ENCODE assay signal across 24 mouse cellular contexts in genomic region chr2:104532548-104532947, GRCm38 (mm10). TPM values are rescaled to one million over a fixed set of nuclear protein-coding genes. Genes with fewer than 3 reads are reported as not detected.
DNase-seq lines count a peak whose midpoint lies in the region; ATAC-seq and TF ChIP-seq lines count a peak whose summit lies in the region.
"Had no signal": no experiment of that assay in that cellular context is flagged by ENCODE, and none has a peak within 500 bp of the region (broad histone marks: within the 10 kb centered on the region; RNA-seq: fewer than 3 reads in every experiment).

No protein-coding gene starts in this region.

- ATAC-seq in liver, embryonic 13.5 days (ENCODE audit: low read depth), result peak; percentile 12; the same call in 1 of the 2 replicates
- no peak for ATAC-seq in liver, embryonic 12.5 days
- peak; percentile 76 for ATAC-seq in megakaryocyte progenitor cell, adult 5-6 weeks (replicated peaks; ENCODE audit: poor library complexity)
- no peak for ATAC-seq in cerebellum, adult (ENCODE audit: insufficient number of reproducible peaks, low FRiP score, low TSS enrichment)
- ATAC-seq in forebrain, embryonic 15.5 days (replicated peaks), result no peak
- ATAC-seq: inflammation-experienced regulatory T-cells, adult 6 months; midbrain, embryonic 15.5 days had no signal

- H3K27me3 ChIP-seq in liver, embryonic 13.5 days, result no peaks in the 10 kb centered on the region
- no peaks in the 10 kb centered on the region for H3K27me3 ChIP-seq in liver, embryonic 12.5 days (replicated peaks)
- H3K27me3 ChIP-seq in forebrain, embryonic 15.5 days, result no peaks in the 10 kb centered on the region
- H3K27me3 ChIP-seq: embryonic facial prominence, embryonic 15.5 days; hindbrain, embryonic 13.5 days; lung, embryonic 15.5 days; megakaryocyte, embryonic 14.5 days; midbrain, embryonic 15.5 days; neural tube, embryonic 15.5 days had no signal

- no peaks in the 10 kb centered on the region for H3K4me1 ChIP-seq in liver, embryonic 13.5 days (replicated peaks)
- no peaks in the 10 kb centered on the region for H3K4me1 ChIP-seq in liver, embryonic 12.5 days
- H3K4me1 ChIP-seq in ES-E14 (ENCODE audit: control insufficient read depth in 2 of 2, insufficient read depth in 2 of 2, low read length in 2 of 2, poor library complexity in 1 of 2), result no peaks in the 10 kb centered on the region; a peak in 1 of 4 replicates
- H3K4me1 ChIP-seq in forebrain, embryonic 15.5 days, result no peaks in the 10 kb centered on the region
- H3K4me1 ChIP-seq: embryonic facial prominence, embryonic 15.5 days; forebrain, embryonic 10.5 days; hindbrain, embryonic 13.5 days; lung, embryonic 15.5 days; midbrain, embryonic 15.5 days; neural tube, embryonic 15.5 days had no signal

- in situ Hi-C loops in ES-E14 (cut with MboI; ENCODE audit: low sequenced_read_pairs in 2 of 2, unreplicated experiment in 2 of 2), result no loop called here

- DNase-seq in liver, embryonic 13.5 days, result no peak
- peak; percentile 8 for DNase-seq in ES-E14 (ENCODE audit: low read depth, low spot score)
- peak; percentile 4 to 30 for DNase-seq in thymus, postnatal 36 days
- DNase-seq in spleen, postnatal 36 days (ENCODE audit: low spot score in 2 of 2), result no peak
- DNase-seq: cerebellum, adult 9-11 months; heart, postnatal 10 days; kidney, adult 2 months; left cerebral cortex, postnatal 4 days; right cerebral cortex, postnatal 14 days; spleen, adult 18-20 months had no signal

- H3K4me2 ChIP-seq in liver, embryonic 13.5 days, result no peak overlapping the region
- no peak overlapping the region for H3K4me2 ChIP-seq in liver, embryonic 12.5 days
- no peak overlapping the region for H3K4me2 ChIP-seq in forebrain, embryonic 15.5 days (replicated peaks)
- H3K4me2 ChIP-seq: embryonic facial prominence, embryonic 15.5 days; heart, embryonic 11.5 days; hindbrain, embryonic 13.5 days; liver, embryonic 11.5 days; lung, embryonic 15.5 days; midbrain, embryonic 15.5 days; neural tube, embryonic 15.5 days had no signal

- no peak overlapping the region for H3K9ac ChIP-seq in liver, embryonic 13.5 days
- H3K9ac ChIP-seq in liver, embryonic 12.5 days, result no peak overlapping the region
- no peak overlapping the region for H3K9ac ChIP-seq in ES-E14 (ENCODE audit: insufficient read depth, low read depth, low read length, poor library complexity, severe bottlenecking)
- no peak overlapping the region for H3K9ac ChIP-seq in forebrain, embryonic 15.5 days (replicated peaks)
- H3K9ac ChIP-seq: embryonic facial prominence, embryonic 15.5 days; hindbrain, embryonic 13.5 days; lung, embryonic 15.5 days; midbrain, embryonic 15.5 days; neural tube, embryonic 15.5 days had no signal

- H3K27ac ChIP-seq in liver, embryonic 13.5 days, result no peak overlapping the region
- no peak overlapping the region for H3K27ac ChIP-seq in liver, embryonic 12.5 days
- H3K27ac ChIP-seq in ES-E14 (ENCODE audit: insufficient read depth, low read depth, low read length, poor library complexity, severe bottlenecking), result no peak overlapping the region
- H3K27ac ChIP-seq in forebrain, embryonic 15.5 days (replicated peaks), result no peak overlapping the region
- H3K27ac ChIP-seq: embryonic facial prominence, embryonic 15.5 days; forebrain, embryonic 10.5 days; hindbrain, embryonic 13.5 days; lung, embryonic 15.5 days; midbrain, embryonic 15.5 days; neural tube, embryonic 15.5 days had no signal

- H3K9me3 ChIP-seq in liver, embryonic 13.5 days (replicated peaks), result no peaks in the 10 kb centered on the region
- no peaks in the 10 kb centered on the region for H3K9me3 ChIP-seq in liver, embryonic 12.5 days (replicated peaks)
- H3K9me3 ChIP-seq in ES-E14 (ENCODE audit: control insufficient read depth, insufficient read depth, low read depth, low read length), result no peaks in the 10 kb centered on the region
- no peaks in the 10 kb centered on the region for H3K9me3 ChIP-seq in forebrain, embryonic 15.5 days
- H3K9me3 ChIP-seq: embryonic facial prominence, embryonic 15.5 days; forebrain, embryonic 10.5 days; hindbrain, embryonic 13.5 days; lung, embryonic 15.5 days; megakaryocyte, embryonic 14.5 days; midbrain, embryonic 15.5 days; neural tube, embryonic 15.5 days had no signal

- H3K4me3 ChIP-seq in liver, embryonic 13.5 days (replicated peaks), result no peak overlapping the region
- no peak overlapping the region for H3K4me3 ChIP-seq in liver, embryonic 12.5 days
- H3K4me3 ChIP-seq in ES-E14 (ENCODE audit: insufficient read depth in 1 of 2, low read depth in 1 of 2, low read length in 2 of 2, poor library complexity in 1 of 2, severe bottlenecking in 1 of 2), result no peak overlapping the region
- H3K4me3 ChIP-seq in forebrain, embryonic 15.5 days, result no peak overlapping the region
- H3K4me3 ChIP-seq: embryonic facial prominence, embryonic 15.5 days; forebrain, embryonic 10.5 days; hindbrain, embryonic 13.5 days; lung, embryonic 15.5 days; megakaryocyte, embryonic 14.5 days; midbrain, embryonic 15.5 days; neural tube, embryonic 15.5 days had no signal

- H3K36me3 ChIP-seq in liver, embryonic 13.5 days, result no peaks in the 10 kb centered on the region
- H3K36me3 ChIP-seq in liver, embryonic 12.5 days, result no peaks in the 10 kb centered on the region
- H3K36me3 ChIP-seq in ES-E14 (ENCODE audit: control insufficient read depth, insufficient read depth, low read length, poor library complexity, severe bottlenecking), result no peaks in the 10 kb centered on the region
- no peaks in the 10 kb centered on the region for H3K36me3 ChIP-seq in forebrain, embryonic 15.5 days
- H3K36me3 ChIP-seq: embryonic facial prominence, embryonic 15.5 days; forebrain, embryonic 10.5 days; hindbrain, embryonic 13.5 days; lung, embryonic 15.5 days; midbrain, embryonic 15.5 days; neural tube, embryonic 15.5 days had no signal

- WGBS in liver, embryonic 13.5 days (ENCODE audit: insufficient replicate concordance), result 63% methylated on average over 1 of the region's 1 CpGs
- WGBS in liver, embryonic 12.5 days (ENCODE audit: insufficient replicate concordance), result 68% methylated on average over 1 of the region's 1 CpGs
- WGBS in forebrain, embryonic 15.5 days, result 73% methylated on average over 1 of the region's 1 CpGs

TF ChIP-seq in ES-E14, 5 proteins besides CTCF, POLR2A, EP300 and RAD21:
- TF ChIP-seq CHD2 (IDR thresholded peaks at IDR 0.05; ENCODE audit: low read depth, low read length) (no peak), HCFC1 (IDR thresholded peaks at IDR 0.05; ENCODE audit: borderline replicate concordance, insufficient read depth, low read length) (no peak), ZC3H11A (IDR thresholded peaks at IDR 0.05; ENCODE audit: borderline replicate concordance, low read depth, low read length) (no peak), ZNF384 (IDR thresholded peaks at IDR 0.05; ENCODE audit: low read depth, low read length) (no peak)

RNA-seq across cellular contexts. Expression of gene Hipk3, which starts 38.3 kb away (rescaled TPM):
- 5.3 and 7.5 TPM in 2 replicates for polyA plus RNA-seq in liver, embryonic 13.5 days (2015; fragmentation: Nextera tagmentation; extraction: Ambion mirVana)
- polyA plus RNA-seq in liver, embryonic 12.5 days (2016; fragmentation: Nextera tagmentation; extraction: Ambion mirVana), result 14.0 and 15.1 TPM in 2 replicates
- 9.3 and 11.1 TPM in 2 replicates for total RNA-seq in ES-E14 (2012; rRNA removed)
- total RNA-seq in megakaryocyte progenitor cell, adult 5-6 weeks (2015), result 52.1 and 52.7 TPM in 2 replicates
- 36.9 and 40.1 TPM in 2 replicates for total RNA-seq in megakaryocyte progenitor cell, adult 5-6 weeks (2017)
- 6.4 and 6.6 TPM in 2 replicates for polyA plus RNA-seq in forebrain, embryonic 15.5 days (2015; fragmentation: Nextera tagmentation; extraction: Ambion mirVana)

RNA-seq across cellular contexts. Expression of gene Cstf3, which starts 57.8 kb away (rescaled TPM):
- polyA plus RNA-seq in liver, embryonic 13.5 days (2015; fragmentation: Nextera tagmentation; extraction: Ambion mirVana), result 31.0 and 38.2 TPM in 2 replicates
- polyA plus RNA-seq in liver, embryonic 12.5 days (2016; fragmentation: Nextera tagmentation; extraction: Ambion mirVana), result 39.4 and 43.2 TPM in 2 replicates
- 23.3 and 31.8 TPM in 2 replicates for total RNA-seq in ES-E14 (2012; rRNA removed)
- 41.5 and 60.7 TPM in 2 replicates for total RNA-seq in megakaryocyte progenitor cell, adult 5-6 weeks (2015)
- 20.9 and 24.5 TPM in 2 replicates for total RNA-seq in megakaryocyte progenitor cell, adult 5-6 weeks (2017)
- polyA plus RNA-seq in forebrain, embryonic 15.5 days (2015; fragmentation: Nextera tagmentation; extraction: Ambion mirVana), result 102 and 109 TPM in 2 replicates

Comparison
In these comparisons a context has a peak if more than half of its experiments do, and no peak if none do; other contexts are left out.
1. ATAC-seq: peak in liver, embryonic 13.5 days (single experiment) and megakaryocyte progenitor cell, adult 5-6 weeks (single experiment); none in liver, embryonic 12.5 days (single experiment), cerebellum, adult (single experiment) and forebrain, embryonic 15.5 days (single experiment).
2. DNase-seq: peak in ES-E14 (single experiment) and thymus, postnatal 36 days (2 of 2); none in liver, embryonic 13.5 days (single experiment) and spleen, postnatal 36 days (0 of 2).